Mouse (Mus musculus) left cerebral cortex, adult 11 months (tissue): ENCODE data around the gene Erich2.

ENCODE experiments used
- DNase-seq: peaks from one replicate; pipeline ENCODE4 v3.0.0; 2022; ENCODE audit warnings: low spot score

Erich2 gene

DNA sequence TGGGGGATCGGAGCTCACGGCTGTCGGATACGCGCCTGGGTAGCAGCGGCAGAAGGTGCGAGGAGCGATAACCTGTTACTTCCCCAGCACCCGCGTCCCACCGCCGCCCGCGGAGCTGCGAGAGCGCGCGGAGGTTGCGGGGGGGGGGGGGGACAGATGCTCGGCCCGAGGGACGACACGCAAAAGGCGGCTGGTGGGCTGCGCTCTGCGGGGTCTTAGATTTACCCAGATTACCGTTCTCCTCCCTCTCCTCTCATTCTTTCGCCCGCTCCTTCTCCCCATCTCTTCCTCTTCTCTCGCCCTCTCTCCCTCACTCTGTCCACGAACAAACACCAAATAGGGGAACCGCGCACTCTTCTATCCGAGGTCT, 54.0 kb downstream of the Erich2 start:
- no peak for DNase-seq

DNA sequence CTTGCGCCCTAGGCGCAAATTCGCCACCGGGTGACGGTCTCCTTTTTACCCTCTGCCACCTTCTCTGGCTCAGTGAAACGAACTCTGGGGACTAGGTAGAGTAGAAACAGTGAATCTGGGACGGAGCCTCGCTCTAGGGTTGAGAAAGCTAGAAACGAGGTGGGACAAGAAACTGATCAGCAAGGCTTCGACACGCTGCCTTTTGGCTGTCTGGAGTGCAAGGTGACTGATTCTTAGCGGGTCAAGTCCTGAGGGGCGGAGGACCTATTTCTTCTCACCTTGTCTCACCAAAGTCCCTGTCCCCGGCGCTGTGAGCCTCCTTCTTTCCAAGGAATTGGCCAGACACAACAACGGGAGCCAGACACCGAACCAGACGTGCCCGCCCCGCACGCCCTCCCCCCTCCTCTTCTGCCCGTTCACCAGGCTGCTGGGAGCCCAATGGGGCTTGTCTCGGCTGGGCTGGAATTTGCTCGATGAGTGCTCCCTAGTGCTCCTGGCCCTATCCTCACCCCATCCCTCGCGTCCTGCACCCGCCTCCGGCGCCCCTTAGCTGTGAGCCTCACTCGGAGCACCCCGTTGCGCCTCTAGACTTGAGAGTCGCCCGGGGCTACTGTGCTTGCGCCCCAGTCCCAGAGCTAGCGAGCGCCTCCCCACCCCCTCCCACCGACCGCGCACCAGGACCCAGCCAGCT, 54.5 kb downstream of the Erich2 start:
- no peak for DNase-seq

DNA sequence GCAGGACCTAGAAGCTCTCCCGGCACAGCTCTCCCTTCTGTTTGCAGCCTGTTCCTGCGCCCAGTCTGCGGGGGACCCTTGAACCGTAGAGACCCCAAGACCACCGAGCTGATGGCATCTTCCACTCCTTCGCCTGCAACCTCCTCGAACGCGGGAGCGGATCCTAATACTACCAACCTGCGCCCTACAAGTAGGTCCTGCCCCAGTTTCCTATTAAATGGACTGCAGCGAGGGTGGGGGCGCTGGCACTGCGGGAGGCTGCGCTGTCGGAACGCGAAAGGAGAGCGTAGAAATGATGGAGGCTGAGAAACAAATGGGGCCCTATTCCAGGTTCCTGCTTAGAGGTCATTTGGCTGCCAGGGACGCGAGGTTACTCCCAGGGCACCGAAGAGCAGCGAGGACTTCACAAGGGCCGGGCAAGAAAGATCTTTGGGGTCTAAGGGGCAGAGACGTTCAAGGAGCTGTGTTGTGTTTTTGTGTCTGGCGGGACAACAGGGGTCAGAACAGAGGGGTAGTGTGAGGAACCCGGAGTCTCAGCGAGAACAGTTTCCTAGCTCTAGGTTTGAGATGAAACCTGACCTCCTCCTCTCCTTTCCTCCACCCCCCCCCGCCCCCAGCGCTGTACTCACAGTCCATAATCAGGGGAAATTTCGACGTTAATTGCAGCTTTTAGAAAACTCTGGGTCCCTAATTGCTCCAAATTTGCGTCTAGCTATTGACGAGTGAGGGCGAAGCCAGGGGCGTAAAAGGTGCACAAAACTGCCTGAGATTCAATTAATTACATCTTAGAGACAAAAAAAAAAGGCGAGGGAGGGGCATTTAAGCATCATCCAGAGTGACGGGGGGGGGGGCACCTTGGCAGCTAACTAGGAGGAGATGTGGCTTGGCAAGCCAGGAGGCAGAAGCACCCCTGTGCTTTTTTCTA, 55.4 kb downstream of the Erich2 start:
- no peak for DNase-seq

DNA sequence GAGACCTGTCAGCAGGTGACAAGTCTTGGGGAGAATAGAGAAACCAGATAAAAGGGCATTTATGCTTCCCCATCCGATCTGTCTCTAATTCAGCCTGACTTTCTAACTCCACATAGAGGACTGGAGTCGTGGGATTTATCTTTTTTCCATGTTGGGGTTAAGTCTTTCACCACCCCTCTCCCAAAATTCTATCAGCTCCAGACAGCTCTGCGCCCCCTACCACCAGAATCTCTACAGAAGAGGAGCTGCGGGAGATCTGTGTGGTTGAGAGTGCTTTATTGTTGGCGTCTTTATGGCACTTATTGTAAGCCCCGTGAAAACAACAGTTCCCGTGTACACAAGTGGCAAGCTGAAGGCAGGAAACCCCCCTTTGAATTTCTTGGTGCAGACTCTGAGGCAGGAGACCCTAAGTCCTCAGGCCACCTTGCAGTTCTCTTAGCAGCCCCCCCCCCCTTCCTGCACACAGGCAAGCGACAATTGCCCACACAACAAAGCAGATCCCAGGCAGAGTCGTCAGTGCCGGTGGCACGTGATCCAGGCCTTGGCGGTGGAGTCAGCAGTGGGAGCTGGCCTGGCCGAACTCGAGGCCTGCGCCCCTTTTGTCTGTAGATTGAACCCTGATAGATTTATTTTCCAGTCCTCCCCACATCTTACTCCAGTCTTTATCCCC, 56.2 kb downstream of the Erich2 start:
- no peak for DNase-seq

DNA sequence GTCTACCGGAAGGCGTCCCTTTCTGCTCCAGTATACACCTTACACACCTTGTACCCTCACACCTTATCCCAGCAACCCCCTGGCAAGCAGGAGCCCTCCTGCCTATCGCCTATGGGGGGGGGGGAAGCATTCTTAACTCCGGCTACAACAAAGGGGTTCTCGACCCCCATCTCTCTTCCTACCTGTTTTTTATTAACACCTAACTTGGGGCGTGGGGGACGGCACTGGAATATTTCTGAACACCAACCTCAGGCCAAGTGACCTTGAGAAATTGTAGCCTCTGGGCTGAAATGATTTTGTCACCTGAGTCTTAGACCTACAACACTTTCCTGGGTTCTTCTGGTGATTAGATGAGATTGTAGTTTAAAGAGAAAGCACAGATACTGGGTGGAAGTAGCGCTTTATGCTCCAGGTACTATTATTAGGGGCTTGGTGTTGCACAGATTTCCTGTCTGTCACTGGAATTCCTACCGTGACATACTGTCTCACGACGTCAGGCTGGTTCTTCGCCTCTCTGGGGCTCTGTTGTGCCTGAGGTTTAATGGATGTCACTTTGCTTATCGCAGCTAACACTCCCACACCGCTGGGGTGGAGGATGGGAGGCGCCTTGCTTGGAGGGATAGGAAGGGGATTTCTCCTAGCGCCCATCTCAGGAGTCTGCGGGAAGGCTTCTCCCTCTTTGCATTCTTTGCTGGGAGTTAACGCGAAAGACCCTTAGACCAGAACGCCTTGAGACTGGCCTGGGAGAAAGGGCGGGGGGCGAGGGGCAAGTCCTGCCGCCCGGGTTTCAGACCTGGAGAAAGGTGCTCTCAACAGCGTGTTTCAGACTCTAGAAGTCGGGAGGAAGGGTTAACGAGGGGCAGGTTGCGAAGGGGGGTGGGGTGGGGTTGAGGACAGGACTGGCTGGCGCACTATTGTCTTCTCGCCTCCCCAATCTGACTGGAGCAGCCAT, 57.3 kb downstream of the Erich2 start:
- DNase-seq = no peak

DNA sequence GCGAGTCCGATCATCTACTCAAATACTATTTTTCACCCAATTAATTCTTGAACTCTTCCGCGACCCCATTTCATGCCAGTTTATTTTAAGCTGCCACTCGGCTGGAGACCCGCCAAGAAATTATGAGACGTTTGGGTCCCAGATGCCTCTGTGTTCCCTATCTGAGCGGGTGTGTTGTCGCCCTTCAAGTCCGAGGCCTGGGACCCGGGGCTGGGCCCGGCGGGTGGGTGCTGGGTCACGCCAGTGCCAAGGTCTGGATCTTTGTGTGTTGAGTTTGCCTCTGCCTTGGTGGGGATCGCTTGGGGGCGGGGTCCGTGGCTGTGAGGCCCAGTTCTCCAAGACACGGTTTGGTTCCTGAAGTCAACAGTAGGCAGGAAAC, 58.0 kb downstream of the Erich2 start:
- DNase-seq = no peak

DNA sequence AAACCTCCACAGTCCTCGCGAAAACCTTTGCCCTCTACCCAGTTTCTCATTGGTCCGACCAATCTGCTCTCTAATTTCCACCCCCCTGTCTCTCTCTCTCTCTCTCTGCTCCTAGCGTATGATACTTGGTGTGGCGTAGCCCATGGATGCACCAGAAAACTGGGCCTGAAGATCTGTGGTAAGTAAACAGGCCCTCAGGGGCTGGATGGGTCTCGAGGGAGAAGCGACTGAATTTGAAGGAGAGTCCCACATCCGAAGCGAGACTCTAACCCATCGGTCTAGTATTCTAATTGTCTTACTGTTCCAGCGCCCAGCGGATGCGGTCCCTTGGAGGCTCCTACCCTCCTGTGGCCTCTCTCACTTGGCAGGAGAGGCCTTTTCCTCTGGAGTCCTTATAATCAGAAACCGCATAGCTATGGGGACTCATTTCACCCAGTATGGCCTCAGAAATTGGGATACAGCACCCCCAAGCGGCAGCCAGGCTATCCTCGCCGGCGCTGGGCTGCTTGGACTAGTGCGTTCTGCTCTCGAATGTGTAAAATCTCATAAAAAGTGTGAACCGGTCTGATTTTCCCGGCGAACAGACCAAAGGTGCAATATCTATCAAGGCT, 58.6 kb downstream of the Erich2 start:
- no peak for DNase-seq

- no peak for DNase-seq
Measured at GRCm38 (mm10) chr2:70567682-70568077, 59.1 kb downstream of the Erich2 start.

DNA sequence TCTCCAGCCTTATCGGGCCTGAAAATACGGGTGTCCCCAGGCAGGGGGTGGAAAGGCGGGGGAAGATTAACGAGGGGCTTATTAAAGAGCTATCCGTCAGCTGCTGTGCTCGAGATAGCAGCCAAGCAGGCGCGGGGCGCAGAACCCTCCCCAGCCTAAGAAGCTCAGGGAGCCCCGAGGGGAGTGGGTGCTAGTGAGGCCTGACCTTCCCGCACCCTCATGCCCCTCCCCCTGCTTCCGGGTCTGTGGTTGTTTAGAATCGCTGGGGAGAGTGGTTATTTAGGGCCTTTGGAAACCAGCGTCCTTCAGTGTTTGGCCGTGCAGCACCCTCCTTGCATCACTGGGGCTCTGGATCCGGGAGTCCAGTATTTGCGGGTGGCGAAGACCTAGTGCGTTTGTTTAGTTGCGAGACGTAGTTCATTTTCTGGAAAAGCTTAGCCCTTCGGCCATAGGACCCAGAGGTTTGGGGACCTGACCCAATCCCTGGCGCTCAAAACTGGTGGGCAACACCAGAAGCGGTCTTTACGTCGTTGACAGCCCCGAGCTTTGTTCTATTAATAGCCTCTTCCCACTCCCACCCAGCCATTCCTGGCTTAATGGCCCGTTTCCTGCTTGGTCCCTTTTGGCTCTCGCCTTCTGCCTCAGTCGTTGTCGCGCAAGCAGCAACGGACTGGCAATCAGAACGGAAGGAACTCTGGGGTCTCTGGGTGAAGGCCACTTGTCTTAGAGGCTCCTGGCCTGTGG, 59.8 kb downstream of the Erich2 start:
- no peak for DNase-seq

GRCm38 (mm10) chr2:70571698-70572097, 63.1 kb downstream of the Erich2 start:
- no peak for DNase-seq

- DNase-seq = no peak
Measured at GRCm38 (mm10) chr2:70572251-70572650, 63.6 kb downstream of the Erich2 start.

DNA sequence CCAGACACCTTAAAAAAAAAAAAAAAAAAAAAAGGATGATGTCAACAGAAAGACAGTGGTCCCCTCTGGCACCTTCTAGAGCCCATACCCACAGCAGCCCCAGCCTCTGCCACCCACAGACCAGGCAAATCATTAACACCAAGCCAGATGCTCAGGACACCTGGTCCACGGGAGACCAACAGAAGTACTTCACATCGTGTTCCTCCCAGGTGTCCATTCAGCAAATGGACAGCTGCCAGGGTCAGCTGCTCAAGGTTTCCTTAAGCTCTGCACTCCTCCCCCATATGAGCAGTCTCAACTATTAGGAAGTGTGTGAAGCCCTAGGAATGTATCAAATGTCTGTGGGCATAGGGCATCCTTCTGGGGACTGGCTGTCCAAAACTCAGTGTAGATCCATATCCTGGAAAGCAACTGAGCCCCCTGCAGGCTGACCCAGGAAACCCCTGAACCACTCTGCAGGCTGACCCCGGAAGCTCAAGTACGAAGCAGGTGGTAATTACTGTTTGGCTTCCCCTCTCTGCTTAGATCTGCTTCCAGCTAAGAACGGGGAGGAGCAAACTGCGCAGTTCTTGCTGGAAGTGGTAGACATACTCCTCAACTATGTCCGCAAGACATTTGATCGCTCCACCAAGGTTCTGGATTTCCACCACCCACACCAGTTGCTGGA, 65.1 kb downstream of the Erich2 start:
- no peak for DNase-seq

GRCm38 (mm10) chr2:70588200-70588599, 79.6 kb downstream of the Erich2 start:
- no peak for DNase-seq
